12 mouse cellular contexts compared by ENCODE assay signal in the genomic region with DNA sequence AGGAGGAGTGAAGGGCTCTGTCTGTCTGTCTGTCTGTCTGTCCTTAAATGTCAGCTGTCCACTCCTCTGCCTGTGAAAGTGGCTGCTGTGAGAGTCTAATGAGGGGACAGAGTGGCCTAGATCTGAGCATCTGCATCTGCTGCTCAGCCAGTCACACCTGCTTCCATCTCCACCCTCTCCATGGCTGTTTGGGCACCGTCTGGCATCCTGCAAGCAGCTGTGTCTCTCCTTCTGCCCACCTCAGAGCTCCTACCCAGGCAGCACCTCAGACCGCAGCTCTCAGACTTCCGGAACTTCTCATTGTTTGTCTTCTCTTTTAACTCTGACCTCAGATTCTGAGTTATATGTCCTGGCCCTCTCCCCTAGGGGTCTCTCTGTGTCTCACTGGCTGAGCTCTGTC.
DNase-seq lines count a peak whose midpoint lies in the region; ATAC-seq and TF ChIP-seq lines count a peak whose summit lies in the region.
"Had no signal": no experiment of that assay in that cellular context is flagged by ENCODE, and none has a peak within 500 bp of the region (broad histone marks: within the 10 kb centered on the region; RNA-seq: fewer than 3 reads in every experiment).

No protein-coding gene starts in this region.

- TF ChIP-seq POLR2A in kidney, adult 2 months (IDR thresholded peaks at IDR 0.05; ENCODE audit: low read depth, low read length): no peak

- no peak for DNase-seq in midbrain, postnatal 0 days (ENCODE audit: low spot score)
- DNase-seq in limb, embryonic 10.5 days (ENCODE audit: low spot score): no peak
- peak; percentile 71 for DNase-seq in thymus, postnatal 14 days
- DNase-seq in kidney, adult 2 months: no peak
- no peak for DNase-seq in kidney, postnatal 4 days
- DNase-seq: adrenal gland, postnatal 14 days; cerebellum, postnatal 25 days; kidney, postnatal 36 days; liver, embryonic 13.5 days; right cerebral cortex, postnatal 25 days had no signal

- TF ChIP-seq CTCF in midbrain, postnatal 0 days (IDR thresholded peaks at IDR 0.05): no peak
- no peak for TF ChIP-seq CTCF in kidney, adult 2 months (conservative IDR thresholded peaks at IDR 0.05; ENCODE audit: insufficient read depth, insufficient read length, low read depth, low read length)

- no peaks in the 10 kb centered on the region; the same call in 1 of the 2 replicates for H3K27me3 ChIP-seq in midbrain, embryonic 13.5 days
- H3K27me3 ChIP-seq in midbrain, postnatal 0 days (ENCODE audit: insufficient read depth, low read length): no peaks in the 10 kb centered on the region; the same call in 1 of the 2 replicates
- peaks cover 9% of the 10 kb centered on the region; the same call in 1 of the 2 replicates for H3K27me3 ChIP-seq in forebrain, embryonic 12.5 days
- peaks cover 26% of the 10 kb centered on the region for H3K27me3 ChIP-seq in limb, embryonic 10.5 days (ENCODE audit: low read depth, poor library complexity, severe bottlenecking)
- no peaks in the 10 kb centered on the region for H3K27me3 ChIP-seq in kidney, adult 2 months (replicated peaks; ENCODE audit: control insufficient read depth, insufficient read depth, low read length)
- H3K27me3 ChIP-seq: liver, embryonic 13.5 days had no signal

- H3K4me1 ChIP-seq in midbrain, embryonic 13.5 days (replicated peaks): peaks cover 41% of the 10 kb centered on the region
- H3K4me1 ChIP-seq in midbrain, postnatal 0 days (ENCODE audit: insufficient read depth, low read length): peaks cover 6% of the 10 kb centered on the region
- peaks cover 47% of the 10 kb centered on the region for H3K4me1 ChIP-seq in forebrain, embryonic 12.5 days
- H3K4me1 ChIP-seq in limb, embryonic 10.5 days: peaks cover 51% of the 10 kb centered on the region
- no peaks in the 10 kb centered on the region for H3K4me1 ChIP-seq in kidney, adult 2 months (ENCODE audit: control insufficient read depth, insufficient read depth, low read length)

- ATAC-seq in midbrain, embryonic 13.5 days: no peak
- no peak for ATAC-seq in midbrain, postnatal 0 days (ENCODE audit: low FRiP score)
- no peak for ATAC-seq in forebrain, embryonic 12.5 days (ENCODE audit: low FRiP score)

- no peaks in the 10 kb centered on the region for H3K9me3 ChIP-seq in midbrain, embryonic 13.5 days
- no peaks in the 10 kb centered on the region for H3K9me3 ChIP-seq in midbrain, postnatal 0 days (ENCODE audit: low read length)
- no peaks in the 10 kb centered on the region for H3K9me3 ChIP-seq in forebrain, embryonic 12.5 days
- no peaks in the 10 kb centered on the region for H3K9me3 ChIP-seq in limb, embryonic 10.5 days (replicated peaks)
- H3K9me3 ChIP-seq: liver, embryonic 13.5 days had no signal

- H3K4me3 ChIP-seq in midbrain, embryonic 13.5 days (replicated peaks): no peak overlapping the region
- H3K4me3 ChIP-seq in midbrain, postnatal 0 days (ENCODE audit: low read depth, low read length): no peak overlapping the region
- H3K4me3 ChIP-seq in forebrain, embryonic 12.5 days (replicated peaks): no peak overlapping the region
- H3K4me3 ChIP-seq in limb, embryonic 10.5 days: no peak overlapping the region
- H3K4me3 ChIP-seq in kidney, adult 2 months (ENCODE audit: insufficient read depth, low read depth, low read length): no peak overlapping the region
- H3K4me3 ChIP-seq: liver, embryonic 13.5 days had no signal

- 66% methylated on average over 3 of the region's 3 CpGs for WGBS in midbrain, embryonic 13.5 days
- WGBS in midbrain, postnatal 0 days: 63% methylated on average over 3 of the region's 3 CpGs
- 51% methylated on average over 3 of the region's 3 CpGs for WGBS in forebrain, embryonic 12.5 days
- 50% methylated on average over 3 of the region's 3 CpGs for WGBS in limb, embryonic 10.5 days
- WGBS in kidney, adult 2 months: 49% methylated on average over 3 of the region's 3 CpGs

- H3K36me3 ChIP-seq in midbrain, embryonic 13.5 days: no peaks in the 10 kb centered on the region
- H3K36me3 ChIP-seq in midbrain, postnatal 0 days (ENCODE audit: insufficient read depth, low read length): no peaks in the 10 kb centered on the region
- no peaks in the 10 kb centered on the region for H3K36me3 ChIP-seq in forebrain, embryonic 12.5 days (replicated peaks)
- H3K36me3 ChIP-seq in limb, embryonic 10.5 days: no peaks in the 10 kb centered on the region
- H3K36me3 ChIP-seq in kidney, adult 2 months (ENCODE audit: control insufficient read depth, insufficient read depth, low read length): no peaks in the 10 kb centered on the region
- H3K36me3 ChIP-seq: liver, embryonic 13.5 days had no signal

- 0 out of 2 replicates have a peak overlapping the region, but pooled peaks have one; percentile 2 for H3K27ac ChIP-seq in midbrain, embryonic 13.5 days
- no peak overlapping the region for H3K27ac ChIP-seq in midbrain, postnatal 0 days (ENCODE audit: low read depth, low read length)
- peak overlapping the region; percentile 88 for H3K27ac ChIP-seq in forebrain, embryonic 12.5 days
- peak overlapping the region; percentile 71; the same call in 1 of the 2 replicates for H3K27ac ChIP-seq in limb, embryonic 10.5 days
- H3K27ac ChIP-seq in kidney, adult 2 months (ENCODE audit: insufficient read depth, low read depth, low read length): no peak overlapping the region
- H3K27ac ChIP-seq: liver, embryonic 13.5 days had no signal

- H3K4me2 ChIP-seq in midbrain, embryonic 13.5 days (replicated peaks): no peak overlapping the region
- H3K4me2 ChIP-seq in midbrain, postnatal 0 days (ENCODE audit: low read depth, low read length, poor library complexity, severe bottlenecking): no peak overlapping the region
- no peak overlapping the region for H3K4me2 ChIP-seq in forebrain, embryonic 12.5 days
- H3K4me2 ChIP-seq: liver, embryonic 13.5 days had no signal

- H3K9ac ChIP-seq in midbrain, embryonic 13.5 days (replicated peaks): no peak overlapping the region
- H3K9ac ChIP-seq in midbrain, postnatal 0 days (replicated peaks; ENCODE audit: low read length, poor library complexity, severe bottlenecking): no peak overlapping the region
- no peak overlapping the region for H3K9ac ChIP-seq in forebrain, embryonic 12.5 days
- H3K9ac ChIP-seq: liver, embryonic 13.5 days had no signal

Comparison
In these comparisons a context has a peak if more than half of its experiments do, and no peak if none do; other contexts are left out.
1. H3K27ac ChIP-seq: peak in midbrain, embryonic 13.5 days (single experiment), forebrain, embryonic 12.5 days (single experiment) and limb, embryonic 10.5 days (single experiment); none in midbrain, postnatal 0 days (single experiment) and kidney, adult 2 months (single experiment).